ENCODE assay signal across 8 mouse cellular contexts in genomic region chr5:110285156-110285555, GRCm38 (mm10). TPM values are rescaled to one million over a fixed set of nuclear protein-coding genes. Genes with fewer than 3 reads are reported as not detected.
DNase-seq lines count a peak whose midpoint lies in the region; ATAC-seq and TF ChIP-seq lines count a peak whose summit lies in the region.

No protein-coding gene starts in this region.

- no peak for TF ChIP-seq CTCF in layer of hippocampus, adult 2 months (conservative IDR thresholded peaks at IDR 0.05)
- no peak for TF ChIP-seq CTCF in brain, embryonic 14.5 days (IDR thresholded peaks at IDR 0.05; ENCODE audit: borderline replicate concordance, extremely low read depth, insufficient read depth, insufficient read length)

- TF ChIP-seq POLR2A in brain, embryonic 14.5 days (IDR thresholded peaks at IDR 0.05; ENCODE audit: borderline replicate concordance, extremely low read depth, insufficient read depth, insufficient read length, poor library complexity, severe bottlenecking) = no peak

- no peaks in the 10 kb centered on the region; the same call in 1 of the 2 replicates for H3K36me3 ChIP-seq in limb, embryonic 11.5 days (ENCODE audit: control insufficient read depth, insufficient read depth, low read length)

- peak overlapping the region; percentile 81 for H3K4me2 ChIP-seq in limb, embryonic 11.5 days (ENCODE audit: low read depth, severe bottlenecking)

- H3K27me3 ChIP-seq in limb, embryonic 11.5 days (ENCODE audit: control insufficient read depth, insufficient read depth, low read length) = peaks cover 7% of the 10 kb centered on the region

- H3K9me3 ChIP-seq in limb, embryonic 11.5 days (ENCODE audit: control insufficient read depth, low read length) = no peaks in the 10 kb centered on the region

- 11% methylated on average over 15 of the region's 15 CpGs for WGBS in limb, embryonic 11.5 days

- peak overlapping the region; percentile 86 for H3K4me3 ChIP-seq in layer of hippocampus, adult 2 months
- peak overlapping the region; percentile 68 for H3K4me3 ChIP-seq in limb, embryonic 11.5 days (ENCODE audit: low read depth, low read length)

- no peak for DNase-seq in layer of hippocampus, adult 2 months (ENCODE audit: low spot score in 2 of 2)
- DNase-seq in layer of hippocampus, adult 9-11 months = no peak
- DNase-seq in brain, embryonic 14.5 days (ENCODE audit: low read depth) = peak; percentile 2
- DNase-seq in heart, postnatal 10 days = peak; percentile 10 to 16
- DNase-seq in limb, embryonic 11.5 days (ENCODE audit: low spot score) = peak; percentile 25
- DNase-seq in neural tube, embryonic 10.5 days (ENCODE audit: extremely low spot score, low spot score) = peak; percentile 34
- no peak for DNase-seq in left cerebral cortex, adult 8-10 months (ENCODE audit: low spot score in 2 of 2)

- no peak overlapping the region for H3K9ac ChIP-seq in limb, embryonic 11.5 days (ENCODE audit: low read length)

- intact Hi-C loops in heart, postnatal 10 days (cut with DNase I) = no loop called here

- ATAC-seq in limb, embryonic 11.5 days (ENCODE audit: insufficient number of reproducible peaks, low FRiP score, low TSS enrichment, low read depth) = no peak
- ATAC-seq in cerebellum, adult (ENCODE audit: insufficient number of reproducible peaks, low FRiP score, low TSS enrichment) = no peak

- peak overlapping the region; percentile 79; the same call in 1 of the 2 replicates for H3K27ac ChIP-seq in layer of hippocampus, adult 2 months
- H3K27ac ChIP-seq in limb, embryonic 11.5 days (replicated peaks; ENCODE audit: low read depth, low read length) = no peak overlapping the region

- peaks cover 5% of the 10 kb centered on the region; the same call in 1 of the 2 replicates for H3K4me1 ChIP-seq in limb, embryonic 11.5 days (ENCODE audit: control insufficient read depth, insufficient read depth, low read length)

RNA-seq across cellular contexts. Expression of gene Pxmp2, which starts 0.8 kb away (rescaled TPM):
- 10 to 100 TPM; 10.5 to 13.5 TPM for total RNA-seq in layer of hippocampus, adult 2 months (2021)
- polyA plus RNA-seq in brain, embryonic 14.5 days (2012; rRNA removed) = 4.3 and 4.5 TPM in 2 replicates
- total RNA-seq in heart, postnatal 10 days (2021) = 10 to 100 TPM; 25.6 to 28.5 TPM
- polyA plus RNA-seq in limb, embryonic 11.5 days (2014; fragmentation: Nextera tagmentation; extraction: Ambion mirVana) = 9.8 and 10.9 TPM in 2 replicates
- total RNA-seq in left cerebral cortex, adult 8-10 months (2022) = 10 to 100 TPM in 1 of 4 experiments, 1 to 10 TPM in 3; 6.8 to 10.8 (median 8.8) TPM

RNA-seq across cellular contexts. Expression of gene Pole, which starts 0.9 kb away (rescaled TPM):
- total RNA-seq in layer of hippocampus, adult 2 months (2021) = 1 to 10 TPM; 2.1 to 2.3 TPM
- 15.8 and 20.2 TPM in 2 replicates for polyA plus RNA-seq in brain, embryonic 14.5 days (2012; rRNA removed)
- total RNA-seq in heart, postnatal 10 days (2021) = 1 to 10 TPM; 7.4 to 9.1 TPM
- polyA plus RNA-seq in limb, embryonic 11.5 days (2014; fragmentation: Nextera tagmentation; extraction: Ambion mirVana) = 46.7 and 50.4 TPM in 2 replicates
- 1 to 10 TPM; 1.4 to 2.4 (median 1.9) TPM for total RNA-seq in left cerebral cortex, adult 8-10 months (2022)

RNA-seq across cellular contexts. Expression of gene Pgam5, which starts 15.4 kb away (rescaled TPM):
- 10 to 100 TPM; 57.5 to 66.8 TPM for total RNA-seq in layer of hippocampus, adult 2 months (2021)
- 55.4 and 55.9 TPM in 2 replicates for polyA plus RNA-seq in brain, embryonic 14.5 days (2012; rRNA removed)
- total RNA-seq in heart, postnatal 10 days (2021) = 10 to 100 TPM; 35.5 to 39.0 TPM
- 97.2 and 99.0 TPM in 2 replicates for polyA plus RNA-seq in limb, embryonic 11.5 days (2014; fragmentation: Nextera tagmentation; extraction: Ambion mirVana)
- total RNA-seq in left cerebral cortex, adult 8-10 months (2022) = 10 to 100 TPM; 50.0 to 60.1 (median 52.8) TPM

RNA-seq across cellular contexts. Expression of gene Ankle2, which starts 54.4 kb away (rescaled TPM):
- 10 to 100 TPM; 34.7 to 41.3 TPM for total RNA-seq in layer of hippocampus, adult 2 months (2021)
- polyA plus RNA-seq in brain, embryonic 14.5 days (2012; rRNA removed) = 18.7 and 19.8 TPM in 2 replicates
- 10 to 100 TPM; 28.6 to 34.9 TPM for total RNA-seq in heart, postnatal 10 days (2021)
- 44.4 and 47.5 TPM in 2 replicates for polyA plus RNA-seq in limb, embryonic 11.5 days (2014; fragmentation: Nextera tagmentation; extraction: Ambion mirVana)
- total RNA-seq in left cerebral cortex, adult 8-10 months (2022) = 10 to 100 TPM; 34.5 to 42.7 (median 37.8) TPM

RNA-seq across cellular contexts. Expression of gene P2rx2, which starts 57.9 kb away (rescaled TPM):
- not detected for total RNA-seq in layer of hippocampus, adult 2 months (2021)
- polyA plus RNA-seq in brain, embryonic 14.5 days (2012; rRNA removed) = 8.3 and 10.8 TPM in 2 replicates
- total RNA-seq in heart, postnatal 10 days (2021) = not detected
- polyA plus RNA-seq in limb, embryonic 11.5 days (2014; fragmentation: Nextera tagmentation; extraction: Ambion mirVana) = 0.56 and 0.72 TPM in 2 replicates
- total RNA-seq in left cerebral cortex, adult 8-10 months (2022) = under 1 TPM in 1 of 4 experiments, not detected in 3; 0.32 TPM

Comparison
In these comparisons a context has a peak if more than half of its experiments do, and no peak if none do; other contexts are left out.
1. DNase-seq: peak in brain, embryonic 14.5 days (single experiment), heart, postnatal 10 days (2 of 2), limb, embryonic 11.5 days (single experiment) and neural tube, embryonic 10.5 days (single experiment); none in layer of hippocampus, adult 2 months (0 of 2), layer of hippocampus, adult 9-11 months (single experiment) and left cerebral cortex, adult 8-10 months (0 of 2).